Mouse (Mus musculus) limb, embryonic 15.5 days (tissue): ENCODE data around the gene Exo5. TPM values are rescaled to one million over a fixed set of nuclear protein-coding genes. Genes with fewer than 3 reads are reported as not detected.

Experiments
- ATAC-seq: fragments of 200-750 bp; cut with Nextera tagmentation; 2 replicates; pipeline ENCODE4 v1.8.0; 2017; ENCODE audit warnings: low read depth, moderate TSS enrichment; ENCODE audit not compliant: insufficient number of reproducible peaks, low FRiP score, low TSS enrichment
- H3K27ac ChIP-seq: fragments of 300-500 bp; sonication (generic); 2 replicates; pipeline ENCODE4 v1.5.1; 2015; ENCODE audit warnings: moderate library complexity, mild to moderate bottlenecking, inconsistent platforms
- H3K27me3 ChIP-seq: fragments of 300-500 bp; sonication (generic); 2 replicates; pipeline ENCODE4 v1.6.1; 2015; ENCODE audit warnings: inconsistent platforms
- H3K36me3 ChIP-seq: fragments of 300-500 bp; sonication (generic); 2 replicates; pipeline ENCODE4 v1.6.1; 2015; ENCODE audit warnings: inconsistent platforms
- H3K4me1 ChIP-seq: fragments of 300-500 bp; sonication (generic); 2 replicates; pipeline ENCODE4 v1.6.1; 2015; ENCODE audit warnings: inconsistent platforms
- H3K4me2 ChIP-seq: fragments of 300-500 bp; sonication (generic); 2 replicates; pipeline ENCODE4 v1.6.1; 2015; ENCODE audit warnings: mild to moderate bottlenecking, inconsistent platforms
- H3K4me3 ChIP-seq: fragments of 300-500 bp; sonication (generic); 2 replicates; pipeline ENCODE4 v1.5.1; 2015; ENCODE audit warnings: mild to moderate bottlenecking, inconsistent platforms
- H3K9ac ChIP-seq: fragments of 300-500 bp; sonication (generic); 2 replicates; pipeline ENCODE4 v1.6.1; 2015; ENCODE audit warnings: inconsistent platforms
- H3K9me3 ChIP-seq: fragments of 300-500 bp; sonication (generic); 2 replicates; pipeline ENCODE4 v1.6.1; 2016; ENCODE audit warnings: inconsistent platforms
- WGBS: fragments of 180-500 bp; shearing (Covaris S2); methylation state at CpG from one replicate; pipeline ENCODE4 v1.1.7; 2015; 5-methylcytosine and 5-hydroxymethylcytosine counted together
- polyA plus RNA-seq: library from polyadenylated mRNA; unstranded; fragments of >200 nt; fragmentation: Nextera tagmentation; extraction: Ambion mirVana; gene quantifications from 2 replicates; pipeline ENCODE4 v1.2.1, GENCODE M21; 2015

Gene Exo5
- 25.8 and 26.8 TPM in 2 replicates for polyA plus RNA-seq

DNA sequence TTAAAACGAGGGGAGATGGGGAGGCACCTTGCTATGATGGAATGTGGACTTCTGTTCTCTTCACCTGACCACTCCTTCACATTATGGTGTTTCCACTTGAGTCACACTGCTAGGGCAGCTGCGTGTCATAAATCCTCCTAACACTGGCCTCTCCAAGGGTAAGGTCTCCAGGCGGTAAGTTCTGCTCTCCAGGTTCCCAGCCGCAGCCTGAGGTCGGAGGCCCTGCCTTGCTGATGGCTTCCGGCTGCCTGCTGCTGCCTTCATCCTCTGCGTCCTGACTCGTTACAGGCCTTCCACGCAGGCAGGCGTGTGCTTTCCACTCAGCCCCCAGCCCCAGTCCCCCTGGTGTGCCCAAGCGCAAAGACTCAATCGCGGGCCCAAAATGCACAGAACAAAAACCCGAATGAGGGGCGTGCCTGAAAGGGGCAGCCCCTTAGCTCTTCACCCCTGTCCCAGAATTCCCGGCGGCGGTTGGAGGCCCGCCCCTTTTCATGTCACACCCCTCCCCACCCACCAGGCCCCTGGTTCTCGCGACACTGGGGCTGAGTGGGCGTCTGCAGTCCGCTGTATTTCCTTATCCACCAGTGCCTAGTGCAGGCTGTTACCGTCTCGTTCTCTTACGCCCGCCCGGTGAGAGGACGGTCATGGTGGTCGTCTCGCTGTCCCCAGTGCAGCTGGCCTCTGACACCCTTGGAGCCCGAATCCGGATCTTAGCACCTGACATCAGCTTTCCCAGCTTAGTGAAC, at the start of gene Exo5:
Gene Exo5, minus strand, starts transcription at position 464 of the 746 bp plus-strand sequence.
- Histone ChIP-seq H3K9ac (peak within 1 kb of the TSS; percentile 70), H3K27me3 (no peaks in the 10 kb centered on the region), H3K4me3 (peak within 1 kb of the TSS; percentile 71), H3K4me1 (peaks cover 2% of the 10 kb centered on the region; the same call in 1 of the 2 replicates), H3K9me3 (peaks cover 8% of the 10 kb centered on the region; the same call in 1 of the 2 replicates), H3K4me2 (peak within 1 kb of the TSS; percentile 56), H3K27ac (peak within 1 kb of the TSS; percentile 90), H3K36me3 (peaks cover 27% of the 10 kb centered on the region)
- ATAC-seq = peak; percentile 98
- under 1% methylated on average over 33 of the region's 33 CpGs for WGBS

- peaks cover 51% of the 10 kb centered on the region for H3K36me3 ChIP-seq
- 90% methylated on average over 8 of the region's 8 CpGs for WGBS
- no peak overlapping the region for H3K9ac ChIP-seq
Measured at GRCm38 (mm10) chr4:120971842-120972241, 47.0 kb upstream of the Exo5 start.

GRCm38 (mm10) chr4:120969382-120970146, 44.7 kb upstream of the Exo5 start:
- H3K36me3 ChIP-seq = peaks cover 46% of the 10 kb centered on the region
- 81% methylated on average over 5 of the region's 5 CpGs for WGBS
- H3K9ac ChIP-seq = no peak overlapping the region
- no peaks in the 10 kb centered on the region for H3K27me3 ChIP-seq
- no peak; the same call in 1 of the 2 replicates for ATAC-seq
- H3K27ac ChIP-seq = no peak overlapping the region
- no peak overlapping the region for H3K4me2 ChIP-seq
- H3K4me3 ChIP-seq = no peak overlapping the region
- H3K9me3 ChIP-seq = no peaks in the 10 kb centered on the region
- no peaks in the 10 kb centered on the region for H3K4me1 ChIP-seq

More at GRCm38 (mm10) chr4:120971842-120972241, 47.0 kb upstream of the Exo5 start:
- no peaks in the 10 kb centered on the region for H3K4me1 ChIP-seq
- no peak for ATAC-seq
- no peak overlapping the region for H3K4me3 ChIP-seq
- H3K27me3 ChIP-seq = no peaks in the 10 kb centered on the region
- H3K4me2 ChIP-seq = no peak overlapping the region
- H3K9me3 ChIP-seq = no peaks in the 10 kb centered on the region
- H3K27ac ChIP-seq = no peak overlapping the region

GRCm38 (mm10) chr4:120968486-120968885, 43.7 kb upstream of the Exo5 start:
- H3K9ac ChIP-seq = no peak overlapping the region
- no peak for ATAC-seq
- no peaks in the 10 kb centered on the region for H3K4me1 ChIP-seq
- H3K27me3 ChIP-seq = no peaks in the 10 kb centered on the region
- H3K36me3 ChIP-seq = peaks cover 39% of the 10 kb centered on the region
- no peak overlapping the region for H3K4me2 ChIP-seq
- no peaks in the 10 kb centered on the region for H3K9me3 ChIP-seq
- H3K4me3 ChIP-seq = no peak overlapping the region
- H3K27ac ChIP-seq = no peak overlapping the region
- WGBS = 87% methylated on average over 9 of the region's 9 CpGs

DNA sequence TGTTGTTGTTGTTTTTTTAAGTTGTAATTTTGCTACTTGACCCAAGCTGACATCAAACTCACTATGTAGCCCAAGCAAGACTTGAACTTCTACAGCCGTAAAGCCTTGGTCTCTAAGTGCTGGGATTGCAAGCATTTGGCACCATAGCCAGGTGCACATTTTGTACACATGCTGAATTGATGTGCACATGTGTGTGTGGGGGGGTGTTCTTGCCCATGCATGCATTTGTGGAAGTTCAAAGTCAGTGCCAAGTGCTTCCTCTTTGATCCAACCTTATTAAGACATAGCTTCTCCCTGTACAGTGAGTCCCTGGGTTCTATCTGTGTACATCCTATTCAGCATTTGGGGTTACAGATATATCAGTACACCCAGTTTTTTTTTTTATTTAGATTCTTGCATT, 30.8 kb upstream of the Exo5 start:
- ATAC-seq = no peak

GRCm38 (mm10) chr4:120953667-120954066, 28.9 kb upstream of the Exo5 start:
- peaks cover 9% of the 10 kb centered on the region; the same call in 1 of the 2 replicates for H3K4me1 ChIP-seq
- H3K27ac ChIP-seq = no peak overlapping the region
- no peak overlapping the region for H3K9ac ChIP-seq
- no peak for ATAC-seq
- H3K4me3 ChIP-seq = no peak overlapping the region
- no peaks in the 10 kb centered on the region for H3K9me3 ChIP-seq
- no peaks in the 10 kb centered on the region for H3K36me3 ChIP-seq
- H3K4me2 ChIP-seq = no peak overlapping the region
- WGBS = 75% methylated on average over 1 of the region's 1 CpGs
- H3K27me3 ChIP-seq = no peaks in the 10 kb centered on the region

More for the DNA sequence above, 30.8 kb upstream of the Exo5 start:
- Histone ChIP-seq H3K27me3 (no peaks in the 10 kb centered on the region), H3K9ac (no peak overlapping the region), H3K4me3 (no peak overlapping the region), H3K9me3 (no peaks in the 10 kb centered on the region), H3K4me1 (peaks cover 4% of the 10 kb centered on the region; the same call in 1 of the 2 replicates), H3K27ac (no peak overlapping the region), H3K4me2 (no peak overlapping the region), H3K36me3 (no peaks in the 10 kb centered on the region)
- whole genome bisulfite sequencing = 82% methylated on average over 1 of the region's 1 CpGs

- Histone ChIP-seq H3K4me1 (peaks cover 9% of the 10 kb centered on the region; the same call in 1 of the 2 replicates), H3K27me3 (no peaks in the 10 kb centered on the region), H3K4me3 (no peak overlapping the region), H3K9ac (no peak overlapping the region), H3K4me2 (no peak overlapping the region), H3K27ac (no peak overlapping the region), H3K36me3 (no peaks in the 10 kb centered on the region), H3K9me3 (no peaks in the 10 kb centered on the region)
- WGBS = 82% methylated on average over 4 of the region's 4 CpGs
- ATAC-seq = no peak
Measured at GRCm38 (mm10) chr4:120953038-120953437, 28.2 kb upstream of the Exo5 start.

DNA sequence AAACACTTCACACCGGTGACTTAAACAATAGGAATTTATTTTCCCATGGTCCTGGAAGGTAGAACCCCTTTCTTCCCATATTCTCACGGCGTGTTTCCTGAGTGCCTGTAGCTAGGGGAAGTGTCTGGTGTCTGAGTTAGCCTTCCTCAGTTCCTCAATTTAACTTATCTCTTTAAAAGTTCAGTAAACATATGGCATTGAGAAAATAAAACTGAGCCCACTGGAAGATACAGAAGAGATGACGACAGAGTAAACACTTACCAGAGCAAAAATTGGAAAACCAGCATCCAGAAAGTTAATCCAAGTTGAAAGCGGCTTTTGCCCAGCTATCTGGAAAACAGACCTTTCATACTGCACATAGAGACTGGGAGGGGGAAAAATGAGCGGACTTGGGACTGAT, 27.3 kb upstream of the Exo5 start:
- 46% methylated on average over 6 of the region's 6 CpGs for WGBS
- Histone ChIP-seq H3K4me2 (peak overlapping the region; percentile 81), H3K27me3 (no peaks in the 10 kb centered on the region), H3K9me3 (no peaks in the 10 kb centered on the region), H3K4me1 (peaks cover 9% of the 10 kb centered on the region; the same call in 1 of the 2 replicates), H3K36me3 (0 out of 2 replicates have a peak, but pooled peaks cover 3% of the 10 kb centered on the region), H3K9ac (peak overlapping the region; percentile 77; the same call in 1 of the 2 replicates), H3K4me3 (peak overlapping the region; percentile 84), H3K27ac (peak overlapping the region; percentile 90)
- no peak for ATAC-seq

- peak within 1 kb of the TSS; percentile 81 for H3K4me2 ChIP-seq
- under 1% methylated on average over 60 of the region's 60 CpGs for WGBS
- H3K27ac ChIP-seq = peak within 1 kb of the TSS; percentile 90
- peak within 1 kb of the TSS; percentile 84 for H3K4me3 ChIP-seq
- ATAC-seq = peak; percentile 97
- peaks cover 9% of the 10 kb centered on the region; the same call in 1 of the 2 replicates for H3K4me1 ChIP-seq
- peak within 1 kb of the TSS; percentile 77 for H3K9ac ChIP-seq
- no peaks in the 10 kb centered on the region for H3K27me3 ChIP-seq
- H3K9me3 ChIP-seq = no peaks in the 10 kb centered on the region
- peaks cover 9% of the 10 kb centered on the region for H3K36me3 ChIP-seq
Measured at GRCm38 (mm10) chr4:120951428-120951973, 26.7 kb upstream of the Exo5 start, which contains the start of gene Zfp69. Gene Zfp69 (minus strand): TSS chr4:120951699.

- Histone ChIP-seq H3K4me3 (peak overlapping the region; percentile 84), H3K36me3 (peaks cover 12% of the 10 kb centered on the region), H3K4me2 (peak overlapping the region; percentile 81), H3K27me3 (no peaks in the 10 kb centered on the region), H3K9ac (peak overlapping the region; percentile 77), H3K27ac (peak overlapping the region; percentile 90), H3K4me1 (peaks cover 9% of the 10 kb centered on the region; the same call in 1 of the 2 replicates), H3K9me3 (no peaks in the 10 kb centered on the region)
- 4% methylated on average over 20 of the region's 20 CpGs for WGBS
- no peak for ATAC-seq
Measured at GRCm38 (mm10) chr4:120950763-120951427, 26.1 kb upstream of the Exo5 start.

GRCm38 (mm10) chr4:120948938-120949337, 24.1 kb upstream of the Exo5 start:
- ATAC-seq = no peak
- H3K27ac ChIP-seq = no peak overlapping the region
- peaks cover 9% of the 10 kb centered on the region; the same call in 1 of the 2 replicates for H3K4me1 ChIP-seq
- H3K9ac ChIP-seq = no peak overlapping the region
- no peak overlapping the region for H3K4me3 ChIP-seq
- no peaks in the 10 kb centered on the region for H3K9me3 ChIP-seq
- H3K4me2 ChIP-seq = no peak overlapping the region
- WGBS = 50% methylated on average over 3 of the region's 3 CpGs
- H3K36me3 ChIP-seq = peaks cover 12% of the 10 kb centered on the region
- no peaks in the 10 kb centered on the region for H3K27me3 ChIP-seq
